8 mouse cellular contexts compared by ENCODE assay signal in genomic region chr5:136982338-136982930, GRCm38 (mm10). TPM values are rescaled to one million over a fixed set of nuclear protein-coding genes. Genes with fewer than 3 reads are reported as not detected.
DNase-seq lines count a peak whose midpoint lies in the region.

No protein-coding gene starts in this region.

- H3K27me3 ChIP-seq in heart, embryonic 10.5 days (ENCODE audit: insufficient read depth, poor library complexity, severe bottlenecking), result no peaks in the 10 kb centered on the region

- no peak overlapping the region for H3K27ac ChIP-seq in heart, embryonic 10.5 days

- DNase-seq in heart, postnatal 14 days, result peak; percentile 66 to 79
- DNase-seq in heart, embryonic 10.5 days (ENCODE audit: low spot score), result no peak
- DNase-seq in spleen, adult 12 weeks (ENCODE audit: low spot score), result peak; percentile 27
- DNase-seq in spleen, postnatal 36 days (ENCODE audit: low spot score in 2 of 2), result no peak
- peak; percentile 45 for DNase-seq in cerebellum, adult 9-10 months
- DNase-seq in lung, postnatal 10 days, result peak; percentile 69
- DNase-seq in Muller cell, postnatal 12 days (ENCODE audit: inconsistent ontology term), result no peak
- DNase-seq in layer of hippocampus, adult 9-10 months (ENCODE audit: low spot score), result no peak

- 46% methylated on average over 16 of the region's 16 CpGs for WGBS in heart, embryonic 10.5 days

- no peak overlapping the region for H3K4me3 ChIP-seq in heart, embryonic 10.5 days

- H3K9me3 ChIP-seq in heart, embryonic 10.5 days, result no peaks in the 10 kb centered on the region

- H3K4me1 ChIP-seq in heart, embryonic 10.5 days, result peaks cover 14% of the 10 kb centered on the region

- intact Hi-C loops in heart, postnatal 14 days (cut with DNase I), result no loop called here

- peaks cover 30% of the 10 kb centered on the region for H3K36me3 ChIP-seq in heart, embryonic 10.5 days

RNA-seq across cellular contexts. Expression of gene Plod3, which starts 4.4 kb away (rescaled TPM):
- 10 to 100 TPM; 40.3 to 42.2 TPM for total RNA-seq in heart, postnatal 14 days (2021)
- polyA plus RNA-seq in heart, embryonic 10.5 days (2016; fragmentation: Nextera tagmentation; extraction: Ambion mirVana), result 44.4 and 50.7 TPM in 2 replicates

RNA-seq across cellular contexts. Expression of gene Znhit1, which starts 5.4 kb away (rescaled TPM):
- total RNA-seq in heart, postnatal 14 days (2021), result 10 to 100 TPM; 50.4 to 54.9 TPM
- 92.7 and 103 TPM in 2 replicates for polyA plus RNA-seq in heart, embryonic 10.5 days (2016; fragmentation: Nextera tagmentation; extraction: Ambion mirVana)

RNA-seq across cellular contexts. Expression of gene Cldn15, which starts 16.0 kb away (rescaled TPM):
- total RNA-seq in heart, postnatal 14 days (2021), result 10 to 100 TPM in 1 of 2 experiments, 1 to 10 TPM in 1; 8.9 to 11.2 TPM
- 0.50 and 0.69 TPM in 2 replicates for polyA plus RNA-seq in heart, embryonic 10.5 days (2016; fragmentation: Nextera tagmentation; extraction: Ambion mirVana)

RNA-seq across cellular contexts. Expression of gene Fis1, which starts 29.4 kb away (rescaled TPM):
- 100 to 1,000 TPM; 166 to 167 TPM for total RNA-seq in heart, postnatal 14 days (2021)
- polyA plus RNA-seq in heart, embryonic 10.5 days (2016; fragmentation: Nextera tagmentation; extraction: Ambion mirVana), result 265 and 272 TPM in 2 replicates

RNA-seq across cellular contexts. Expression of gene Vgf, which starts 43.8 kb away (rescaled TPM):
- not detected for total RNA-seq in heart, postnatal 14 days (2021)
- not detected in 2 replicates for polyA plus RNA-seq in heart, embryonic 10.5 days (2016; fragmentation: Nextera tagmentation; extraction: Ambion mirVana)

Comparison
In these comparisons a context has a peak if more than half of its experiments do, and no peak if none do; other contexts are left out.
1. DNase-seq: peak in heart, postnatal 14 days (2 of 2), spleen, adult 12 weeks (single experiment), cerebellum, adult 9-10 months (single experiment) and lung, postnatal 10 days (single experiment); none in heart, embryonic 10.5 days (single experiment), spleen, postnatal 36 days (0 of 2), Muller cell, postnatal 12 days (single experiment) and layer of hippocampus, adult 9-10 months (single experiment).